Mouse (Mus musculus): Measurements from ENCODE around the gene Nrxn2.

Nrxn2 gene

GRCm38 (mm10) chr19:6519483-6519882 lies 101.0 kb downstream of the Nrxn2 start:
- DNase-seq: no peak

- no peak for DNase-seq
These were observed 103.1 kb downstream of the Nrxn2 start for GRCm38 (mm10) chr19:6521630-6522029.

- no peak for DNase-seq
These were observed 103.8 kb downstream of the Nrxn2 start for GRCm38 (mm10) chr19:6522289-6522688.

- DNase-seq: no peak
These were observed 106.5 kb downstream of the Nrxn2 start for GRCm38 (mm10) chr19:6525023-6525422.

GRCm38 (mm10) chr19:6526010-6526409 lies 107.5 kb downstream of the Nrxn2 start:
- no peak for DNase-seq

- DNase-seq: no peak
These were observed 108.9 kb downstream of the Nrxn2 start for GRCm38 (mm10) chr19:6527439-6527838.

- no peak for DNase-seq
These were observed 109.5 kb downstream of the Nrxn2 start for GRCm38 (mm10) chr19:6527839-6528531.

- peak; percentile 54 to 68 for DNase-seq
These were observed 110.9 kb downstream of the Nrxn2 start for GRCm38 (mm10) chr19:6529265-6529985.

- no peak for DNase-seq
These were observed 111.8 kb downstream of the Nrxn2 start for GRCm38 (mm10) chr19:6530359-6530758.

GRCm38 (mm10) chr19:6531011-6531631 lies 112.6 kb downstream of the Nrxn2 start:
- peak in 1 of 2 experiments; percentile 68 for DNase-seq

- DNase-seq: peak in 1 of 2 experiments; percentile 69
These were observed 113.4 kb downstream of the Nrxn2 start for GRCm38 (mm10) chr19:6531832-6532471.

GRCm38 (mm10) chr19:6532656-6533055 lies 114.1 kb downstream of the Nrxn2 start:
- no peak for DNase-seq

GRCm38 (mm10) chr19:6533290-6534117 lies 115.0 kb downstream of the Nrxn2 start:
- peak; percentile 64 to 77 for DNase-seq

- no peak for DNase-seq
These were observed 115.5 kb downstream of the Nrxn2 start for GRCm38 (mm10) chr19:6534118-6534415.

GRCm38 (mm10) chr19:6536201-6536600 lies 117.7 kb downstream of the Nrxn2 start:
- DNase-seq: no peak

- DNase-seq: no peak
These were observed 118.2 kb downstream of the Nrxn2 start for GRCm38 (mm10) chr19:6536696-6537095.

- peak in 1 of 2 experiments; percentile 59 for DNase-seq
These were observed 119.0 kb downstream of the Nrxn2 start for GRCm38 (mm10) chr19:6537526-6537925.

- no peak for DNase-seq
These were observed 120.0 kb downstream of the Nrxn2 start for GRCm38 (mm10) chr19:6538546-6538945.

- DNase-seq: no peak
These were observed 121.1 kb downstream of the Nrxn2 start for GRCm38 (mm10) chr19:6539592-6539991.

- no peak for DNase-seq
These were observed 121.7 kb downstream of the Nrxn2 start for GRCm38 (mm10) chr19:6540191-6540590.

- no peak for DNase-seq
These were observed 123.0 kb downstream of the Nrxn2 start for GRCm38 (mm10) chr19:6541521-6541920.

- DNase-seq: peak in 1 of 2 experiments; percentile 64
These were observed 124.0 kb downstream of the Nrxn2 start, which contains the start of gene Slc22a12 for GRCm38 (mm10) chr19:6542367-6543034. Gene Slc22a12, minus strand, starts transcription at chr19:6543032.

Data from kidney, postnatal 36 days (tissue).